Mouse (Mus musculus) naive thymus-derived CD4-positive, alpha-beta T cell, adult 2 months (primary cell): Measurements from ENCODE around the gene Olfr706.
"Not testable (repeated sequence)": the region's sequence is repeated elsewhere in the genome, so short reads cannot be mapped to it uniquely, and the experiment has no call there.

Experiments used
- DNase-seq: peaks from one replicate; pipeline ENCODE4 v3.0.0-alpha.2; 2011; ENCODE audit warnings: low read depth

Gene Olfr706

DNA sequence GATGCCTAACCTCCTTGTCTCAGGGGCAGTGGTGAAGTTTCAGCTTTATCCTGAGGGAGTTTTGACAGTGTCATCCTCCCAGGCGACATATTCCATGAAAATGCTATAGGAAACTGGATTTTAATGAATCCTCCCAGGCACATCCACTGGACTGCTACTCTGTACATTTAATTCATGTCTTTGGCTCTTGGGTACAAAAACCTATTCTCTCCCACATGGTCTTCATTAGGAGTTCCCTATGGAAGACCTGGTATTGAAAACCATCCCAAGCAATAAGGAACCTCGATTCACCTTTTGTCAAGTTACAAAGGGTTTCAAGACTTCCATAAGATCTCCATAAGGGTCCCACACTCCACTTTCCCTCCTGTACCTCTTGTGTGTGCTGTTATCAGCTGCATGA, at the start of gene Olfr706:
Gene Olfr706 (minus strand): TSS at position 101 of the 400 bp plus-strand sequence.
- no peak for DNase-seq

DNA sequence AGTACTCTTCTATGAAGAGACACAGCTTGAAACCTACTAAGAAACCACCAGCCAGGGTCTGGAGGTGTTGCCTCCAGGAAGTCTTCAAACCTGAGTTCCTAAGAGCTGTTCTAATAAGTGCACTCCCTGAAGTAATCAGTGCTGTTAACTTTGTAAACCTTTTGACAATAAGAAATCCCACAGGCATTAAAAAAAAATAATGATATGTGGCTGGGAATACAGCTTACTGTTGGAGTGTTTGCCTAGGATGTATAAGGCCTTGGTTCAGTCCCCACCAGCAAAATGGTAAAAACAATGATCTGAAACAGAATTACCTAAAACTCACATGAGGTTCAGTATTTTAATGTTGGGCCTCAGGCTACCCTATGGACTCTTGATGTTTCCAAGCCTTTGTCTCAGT, 44.2 kb upstream of the Olfr706 start, which contains the start of gene Olfr709-ps1:
Gene Olfr709-ps1 (minus strand): TSS at position 101 of the 400 bp plus-strand sequence.
- DNase-seq: no peak

DNA sequence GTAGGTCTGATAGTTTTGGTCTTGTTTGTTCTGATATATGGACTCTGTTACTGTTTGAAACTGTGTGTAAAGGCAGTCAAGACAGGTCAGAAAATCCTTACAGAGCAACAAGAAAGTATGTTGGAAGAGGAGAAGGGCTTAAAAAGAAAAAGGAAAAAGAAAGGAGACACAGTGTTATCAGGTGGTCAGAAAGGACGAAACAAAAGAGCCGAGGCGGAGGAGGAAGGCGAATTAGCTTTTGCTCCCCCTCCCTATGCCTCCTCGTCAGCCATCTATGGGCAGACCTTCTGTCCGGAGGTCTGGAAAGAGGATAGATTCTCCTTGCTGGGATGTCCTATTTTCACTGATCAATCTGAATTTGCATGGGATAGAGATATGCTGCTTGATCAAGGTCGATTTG, 33.0 kb upstream of the Olfr706 start:
- DNase-seq: not testable (repeated sequence)

DNA sequence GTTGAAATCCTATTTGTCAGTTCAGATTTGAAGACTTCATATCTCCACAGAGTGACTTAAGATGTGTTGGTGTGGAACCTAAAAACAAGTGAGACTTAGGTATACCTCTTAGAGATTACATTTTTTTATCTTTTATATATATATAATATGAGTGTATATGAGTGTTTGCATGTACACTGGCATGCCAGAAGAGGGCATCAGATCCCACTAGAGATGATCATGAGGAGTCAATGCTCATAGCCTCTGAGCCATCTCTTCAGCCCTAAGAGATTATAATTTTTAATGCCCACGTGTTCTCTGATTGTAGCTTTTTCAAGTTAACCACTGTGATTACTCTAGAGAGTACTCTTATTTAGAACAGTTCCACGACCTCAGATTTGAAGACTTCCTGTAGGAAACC, 19.7 kb upstream of the Olfr706 start, which contains the start of gene Olfr1532-ps1:
Gene Olfr1532-ps1 (plus strand): TSS at position 326 of the 400 bp plus-strand sequence.
- no peak for DNase-seq

DNA sequence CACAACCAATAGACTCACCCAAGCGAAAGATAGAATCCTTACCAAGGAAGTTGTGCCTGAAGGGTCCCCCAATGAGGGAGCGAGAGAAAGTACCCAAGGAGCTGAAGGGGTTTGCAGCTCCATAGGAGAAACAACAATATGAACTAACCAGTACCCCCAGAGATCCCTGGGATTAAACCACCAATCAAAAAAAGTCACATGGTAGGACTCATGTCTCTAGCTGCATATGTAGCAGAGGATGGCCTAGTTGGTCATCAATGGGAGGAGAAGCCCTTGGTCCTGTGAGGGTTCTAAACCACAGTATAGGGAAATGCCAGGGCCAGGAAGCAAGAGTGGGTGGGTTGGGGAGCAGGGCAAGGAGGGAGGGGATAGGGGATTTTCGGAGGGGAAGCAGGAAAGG, 13.2 kb upstream of the Olfr706 start, which contains the start of gene Olfr707:
Gene Olfr707 (minus strand): TSS at position 101 of the 400 bp plus-strand sequence.
- DNase-seq: not testable (repeated sequence)

DNA sequence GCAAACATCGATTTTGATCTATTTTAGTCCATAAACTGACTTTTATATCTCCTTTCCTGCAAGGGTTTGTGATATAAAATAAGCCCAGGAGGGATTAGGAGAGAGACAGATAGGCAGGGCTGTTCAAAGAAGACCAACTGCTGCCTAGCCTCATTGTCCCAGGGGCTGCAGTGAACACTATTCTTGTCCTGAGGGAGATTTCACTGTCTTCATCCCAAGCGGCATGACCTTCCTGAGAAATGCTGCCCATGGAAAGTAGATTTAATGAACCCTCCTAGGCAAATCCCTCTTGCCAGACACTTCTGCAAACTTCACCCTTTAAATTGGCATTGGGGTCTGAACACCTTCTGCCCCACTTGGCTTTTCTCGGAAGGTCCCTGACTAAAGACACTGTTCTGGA, 11.2 kb downstream of the Olfr706 start, which contains the start of gene Olfr705:
Gene Olfr705 (minus strand): TSS at position 101 of the 400 bp plus-strand sequence.
- no peak for DNase-seq

DNA sequence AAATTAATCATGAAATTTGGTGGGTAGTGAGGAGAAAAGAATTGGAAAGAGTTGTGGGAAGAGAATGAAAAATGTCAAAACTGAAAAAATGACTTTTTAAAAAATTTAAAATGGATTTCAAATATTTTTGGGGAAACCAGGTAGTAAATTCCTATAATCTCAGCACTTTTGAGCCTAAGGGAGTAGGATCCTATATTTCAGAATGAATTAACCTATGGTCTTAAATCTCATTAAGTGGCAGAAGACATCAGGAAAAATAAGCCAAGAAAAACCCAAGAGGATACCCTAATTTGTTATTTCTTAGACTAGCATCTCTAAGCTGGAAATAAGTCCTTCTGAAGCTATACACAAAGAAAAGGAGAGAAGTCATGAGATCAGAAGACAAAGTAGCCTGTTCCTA, 25.1 kb downstream of the Olfr706 start, which contains the start of gene Olfr704:
Gene Olfr704 (plus strand): TSS at position 301 of the 400 bp plus-strand sequence.
- DNase-seq: no peak

DNA sequence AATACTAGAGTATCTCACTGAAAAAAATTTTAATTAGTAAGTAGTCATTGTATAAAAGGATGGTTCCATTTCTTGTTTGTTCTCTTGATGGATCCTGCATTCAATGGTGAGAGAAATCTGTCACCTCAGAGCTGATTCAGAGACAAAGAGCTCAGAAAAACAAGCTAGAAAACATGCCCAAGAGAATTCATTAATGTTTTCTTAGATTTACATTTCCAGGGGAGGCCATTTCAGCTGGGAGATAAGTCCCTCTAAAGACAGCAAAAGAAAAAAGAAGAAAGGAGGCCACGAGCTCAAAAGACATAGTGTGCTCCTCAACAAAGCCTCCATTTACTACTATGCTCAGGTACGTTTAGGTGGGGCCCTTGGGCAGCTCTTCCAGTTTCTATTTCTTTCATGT, 44.9 kb downstream of the Olfr706 start, which contains the start of gene Olfr703:
Gene Olfr703 (plus strand): TSS at position 301 of the 400 bp plus-strand sequence.
- DNase-seq: no peak

DNA sequence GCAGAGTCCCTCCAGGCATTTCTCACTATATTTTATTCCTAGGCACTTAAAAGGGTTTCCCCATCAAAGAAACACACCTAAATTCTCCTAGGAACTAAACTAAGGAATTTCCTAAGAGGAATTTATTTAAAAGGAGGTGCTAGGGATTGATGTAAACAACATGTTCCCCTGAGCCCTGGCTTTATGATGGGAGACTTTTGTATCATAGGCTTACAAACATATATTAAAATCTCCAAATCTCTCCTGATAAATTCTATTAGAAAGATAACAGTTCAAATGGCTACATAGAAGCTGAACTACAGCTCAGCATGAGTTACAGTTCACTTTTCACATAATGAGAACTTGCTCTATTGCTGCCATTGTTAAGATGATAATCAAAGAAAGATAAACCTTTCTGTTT, 54.2 kb downstream of the Olfr706 start, which contains the start of gene Olfr702:
Gene Olfr702 (minus strand): TSS at position 101 of the 400 bp plus-strand sequence.
- DNase-seq: no peak
